Mouse (Mus musculus) midbrain, embryonic 15.5 days (tissue): ENCODE results near the gene Gpank1. TPM values are rescaled to one million over a fixed set of nuclear protein-coding genes. Genes with fewer than 3 reads are reported as not detected.
A peak's percentile ranks its signal among the peaks of the same experiment; 100 is the strongest.

Source experiments
- ATAC-seq: fragments of 200-750 bp; cut with Nextera tagmentation; replicated peaks from 2 replicates; pipeline ENCODE4 v1.8.0; 2017; ENCODE audit warnings: moderate TSS enrichment
- H3K27ac ChIP-seq: fragments of 300-500 bp; sonication (generic); 2 replicates; pipeline ENCODE4 v1.5.1; 2015; ENCODE audit warnings: mild to moderate bottlenecking, inconsistent platforms
- H3K27me3 ChIP-seq: fragments of 300-500 bp; sonication (generic); replicated peaks from 2 replicates; pipeline ENCODE4 v1.6.1; 2015; ENCODE audit warnings: inconsistent platforms
- H3K36me3 ChIP-seq: fragments of 300-500 bp; sonication (generic); replicated peaks from 2 replicates; pipeline ENCODE4 v1.6.1; 2015; ENCODE audit warnings: inconsistent platforms
- H3K4me1 ChIP-seq: fragments of 300-500 bp; sonication (generic); 2 replicates; pipeline ENCODE4 v1.6.1; 2015; ENCODE audit warnings: inconsistent platforms
- H3K4me2 ChIP-seq: fragments of 300-500 bp; sonication (generic); 2 replicates; pipeline ENCODE4 v1.6.1; 2015; ENCODE audit warnings: inconsistent platforms, mild to moderate bottlenecking, moderate library complexity
- H3K4me3 ChIP-seq: fragments of 300-500 bp; sonication (generic); 2 replicates; pipeline ENCODE4 v1.5.1; 2015; ENCODE audit warnings: mild to moderate bottlenecking, inconsistent platforms
- H3K9ac ChIP-seq: fragments of 300-500 bp; sonication (generic); 2 replicates; pipeline ENCODE4 v1.6.1; 2015; ENCODE audit warnings: mild to moderate bottlenecking, inconsistent platforms
- H3K9me3 ChIP-seq: fragments of 300-500 bp; sonication (generic); 2 replicates; pipeline ENCODE4 v1.6.1; 2016; ENCODE audit warnings: inconsistent platforms
- WGBS: fragments of 180-500 bp; shearing (Covaris S2); methylation state at CpG from one replicate; pipeline ENCODE4 v1.1.7; 2015; ENCODE audit warnings: mixed read lengths; 5-methylcytosine and 5-hydroxymethylcytosine counted together
- polyA plus RNA-seq: library from polyadenylated mRNA; unstranded; fragments of >200 nt; fragmentation: Nextera tagmentation; extraction: Ambion mirVana; gene quantifications from 2 replicates; pipeline ENCODE4 v1.2.1, GENCODE M21; 2015

The Gpank1 gene
- 25.9 and 28.9 TPM in 2 replicates for polyA plus RNA-seq

DNA sequence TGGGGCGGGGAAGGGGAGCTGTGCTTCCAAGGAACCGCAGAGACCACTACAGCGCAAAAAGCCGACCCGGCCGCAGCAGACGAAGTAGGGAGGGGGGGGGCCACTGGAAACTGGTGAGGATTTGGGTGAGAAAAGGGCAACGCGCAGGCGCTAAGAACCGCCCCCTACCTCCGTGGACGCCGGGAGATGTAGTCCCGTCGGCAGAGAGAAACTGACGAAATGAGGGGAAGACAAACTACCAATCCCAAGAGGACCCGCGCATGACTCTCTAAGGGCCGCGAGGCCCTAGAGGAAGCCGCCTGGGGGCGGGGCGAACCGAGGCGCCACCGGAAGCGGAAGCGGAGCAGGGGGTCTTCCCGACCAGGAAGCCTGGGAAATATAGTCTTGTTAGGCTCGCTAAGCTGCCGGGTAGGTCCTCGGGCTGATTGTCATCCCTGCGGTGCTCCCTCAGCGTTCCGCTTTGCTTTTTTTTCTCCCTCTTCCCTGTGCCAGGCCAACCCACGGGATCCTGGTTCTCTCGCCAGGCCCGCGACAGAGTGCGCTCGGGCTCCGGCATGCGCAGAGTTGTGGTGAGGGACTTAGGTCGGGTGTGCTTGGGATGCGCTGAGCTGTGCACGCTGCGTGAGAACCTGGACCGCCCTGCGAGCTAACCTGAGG is at the start of gene Gpank1:
Gpank1 (plus strand) TSS at position 313 of the 657 bp plus-strand sequence.
- Histone ChIP-seq H3K4me3 (peak within 1 kb of the TSS; percentile 77), H3K36me3 (peaks cover 27% of the 10 kb centered on the region), H3K9me3 (no peaks in the 10 kb centered on the region), H3K27ac (peak within 1 kb of the TSS; percentile 90), H3K9ac (peak within 1 kb of the TSS; percentile 84), H3K4me1 (peaks cover 32% of the 10 kb centered on the region), H3K27me3 (no peaks in the 10 kb centered on the region), H3K4me2 (peak within 1 kb of the TSS; percentile 92)
- ATAC-seq, result peak; percentile 94
- under 1% methylated on average over 50 of the region's 50 CpGs for WGBS

DNA sequence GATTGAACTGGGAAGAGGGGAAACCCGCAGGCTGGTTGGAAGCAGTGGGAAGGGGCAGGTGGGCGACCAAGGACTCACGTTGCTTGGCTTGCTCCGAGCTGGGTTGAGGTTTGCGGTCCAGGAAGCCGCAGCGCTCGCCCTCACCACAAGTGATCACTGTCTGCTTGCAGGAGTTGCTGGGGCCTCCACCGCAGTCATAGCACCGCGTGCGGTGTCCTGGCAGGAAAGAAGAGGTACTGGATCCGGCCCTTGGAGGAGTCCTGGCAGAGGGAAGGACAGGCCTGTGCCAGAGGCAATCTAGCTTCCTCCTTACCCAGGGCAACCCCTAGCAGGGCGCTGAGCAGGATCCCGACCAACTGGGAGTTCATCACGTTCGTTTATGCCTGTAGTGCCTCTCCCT is 47.2 kb upstream of the Gpank1 start:
- H3K4me3 ChIP-seq, result no peak overlapping the region
- no peak overlapping the region for H3K9ac ChIP-seq
- no peak for ATAC-seq
- no peak overlapping the region for H3K27ac ChIP-seq
- H3K9me3 ChIP-seq, result no peaks in the 10 kb centered on the region
- no peaks in the 10 kb centered on the region for H3K27me3 ChIP-seq
- no peak overlapping the region for H3K4me2 ChIP-seq
- H3K36me3 ChIP-seq, result no peaks in the 10 kb centered on the region
- peaks cover 11% of the 10 kb centered on the region; the same call in 1 of the 2 replicates for H3K4me1 ChIP-seq
- 57% methylated on average over 17 of the region's 17 CpGs for WGBS

DNA sequence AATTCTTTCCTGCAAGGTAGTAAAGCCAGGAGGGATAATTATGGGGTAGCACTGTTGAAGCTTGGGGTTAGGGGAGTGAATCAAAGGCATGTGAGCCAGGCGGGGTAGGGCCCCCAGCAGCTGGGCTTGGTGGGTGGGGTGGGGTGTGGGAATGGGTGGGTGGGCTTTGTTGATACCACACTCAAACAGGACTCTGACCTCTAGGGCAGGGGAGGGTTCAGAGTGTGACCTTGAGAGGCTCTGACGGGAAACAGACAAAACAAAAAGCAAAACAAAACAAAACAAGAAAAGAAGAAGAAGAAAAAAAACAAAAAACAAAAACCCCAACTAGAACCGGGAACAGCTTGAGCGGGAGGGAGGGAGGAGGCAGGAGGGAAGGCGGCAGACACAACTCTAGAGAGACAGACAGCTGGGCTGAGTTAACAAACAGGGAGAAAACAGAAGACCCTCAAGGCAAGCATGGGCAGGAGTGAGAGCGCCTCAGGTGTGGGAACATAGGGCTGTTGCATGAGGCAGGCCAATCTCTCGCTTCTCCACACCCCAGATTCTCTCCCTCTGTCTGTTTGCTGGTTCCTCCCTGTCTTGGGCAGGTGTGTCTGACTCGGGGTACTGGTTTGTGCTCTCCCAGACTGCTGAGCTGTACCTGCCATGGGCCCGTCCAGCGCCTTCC is 44.6 kb upstream of the Gpank1 start, which contains the start of gene Ly6g6e:
Ly6g6e (plus strand) TSS at position 396 of the 670 bp plus-strand sequence.
- H3K9me3 ChIP-seq, result no peaks in the 10 kb centered on the region
- H3K9ac ChIP-seq, result no peak within 1 kb of the TSS; the same call in 1 of the 2 replicates
- peak within 1 kb of the TSS; percentile 43 for H3K4me2 ChIP-seq
- no peaks in the 10 kb centered on the region for H3K36me3 ChIP-seq
- no peaks in the 10 kb centered on the region for H3K27me3 ChIP-seq
- 36% methylated on average over 10 of the region's 10 CpGs for WGBS
- no peak within 1 kb of the TSS for H3K27ac ChIP-seq
- ATAC-seq, result no peak
- peak within 1 kb of the TSS; percentile 21 for H3K4me3 ChIP-seq
- peaks cover 11% of the 10 kb centered on the region; the same call in 1 of the 2 replicates for H3K4me1 ChIP-seq

DNA sequence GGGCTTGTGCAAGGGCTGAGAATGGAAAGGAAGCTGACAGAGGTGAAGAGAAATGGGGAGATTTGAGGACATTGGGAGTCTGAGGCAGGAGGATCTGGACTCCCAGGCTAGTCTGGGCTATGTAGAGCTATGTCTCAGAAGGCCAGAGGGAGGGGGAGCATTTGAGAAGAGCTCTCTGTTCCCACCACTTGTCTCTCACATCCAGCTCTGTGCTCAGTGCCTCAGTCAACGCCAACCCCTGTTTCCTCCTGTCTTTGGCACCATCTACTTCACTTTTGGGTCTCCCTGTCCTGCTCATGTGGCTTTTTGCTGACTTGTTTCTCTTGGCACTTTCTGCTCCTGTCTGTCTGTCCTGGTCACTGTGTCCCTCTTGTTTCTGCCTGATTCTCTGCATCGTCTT is 44.0 kb upstream of the Gpank1 start:
- Histone ChIP-seq H3K27me3 (no peaks in the 10 kb centered on the region), H3K4me2 (peak overlapping the region; percentile 43; the same call in 1 of the 2 replicates), H3K27ac (no peak overlapping the region), H3K36me3 (no peaks in the 10 kb centered on the region), H3K9me3 (no peaks in the 10 kb centered on the region), H3K9ac (no peak overlapping the region), H3K4me1 (peaks cover 11% of the 10 kb centered on the region; the same call in 1 of the 2 replicates), H3K4me3 (peak overlapping the region; percentile 21; the same call in 1 of the 2 replicates)
- no peak for ATAC-seq
- 41% methylated on average over 2 of the region's 2 CpGs for WGBS

DNA sequence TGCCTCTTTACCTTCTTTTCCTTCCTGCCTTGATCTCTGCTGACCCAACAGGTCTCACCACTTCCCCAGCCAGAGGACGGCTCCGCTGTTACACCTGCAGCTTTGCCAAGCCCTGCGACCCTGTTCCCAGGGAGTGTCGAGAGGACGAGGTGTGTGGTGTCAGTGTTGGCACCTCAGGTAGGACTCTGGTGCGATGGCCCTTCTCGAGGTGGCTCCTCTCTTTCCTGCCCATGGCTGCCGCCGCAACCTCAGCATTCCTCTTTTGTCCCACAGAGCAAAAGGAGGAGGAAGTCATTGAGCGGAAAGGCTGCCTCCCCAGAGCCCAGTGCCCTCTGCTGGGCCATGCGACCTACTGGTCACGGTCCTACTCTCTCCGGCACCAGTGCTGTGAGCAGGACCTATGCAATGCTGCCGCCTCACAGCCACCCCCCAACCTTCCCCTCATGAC is 43.4 kb upstream of the Gpank1 start, which contains the start of gene Ly6g6d:
Ly6g6d (minus strand) TSS at position 280 of the 448 bp plus-strand sequence.
- H3K9ac ChIP-seq, result no peak within 1 kb of the TSS; the same call in 1 of the 2 replicates

DNA sequence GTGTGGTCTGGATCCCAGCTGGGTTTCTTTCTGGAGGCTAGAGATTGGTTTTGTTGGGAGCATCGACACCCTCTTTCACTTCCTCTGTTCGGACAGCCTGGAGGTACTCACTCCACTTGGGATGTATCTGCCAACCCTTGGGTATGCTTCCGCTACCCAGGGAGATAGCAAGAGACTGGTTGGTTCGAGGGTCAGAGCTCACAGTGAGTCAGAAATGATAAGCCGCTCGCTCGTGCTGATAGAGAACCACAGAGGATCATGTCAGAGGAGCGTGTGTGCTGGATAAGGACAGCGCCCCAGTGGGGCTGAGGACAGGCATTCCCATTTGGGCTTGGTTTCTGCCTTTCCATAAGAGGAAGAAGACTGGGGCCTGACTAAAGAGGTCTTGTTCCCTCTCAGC is 41.5 kb upstream of the Gpank1 start:
- ATAC-seq, result no peak
- Histone ChIP-seq H3K27me3 (no peaks in the 10 kb centered on the region), H3K9ac (no peak overlapping the region), H3K4me3 (no peak overlapping the region), H3K27ac (no peak overlapping the region), H3K4me2 (no peak overlapping the region), H3K4me1 (peaks cover 11% of the 10 kb centered on the region; the same call in 1 of the 2 replicates), H3K36me3 (no peaks in the 10 kb centered on the region), H3K9me3 (no peaks in the 10 kb centered on the region)
- WGBS, result 72% methylated on average over 9 of the region's 9 CpGs

More for the DNA sequence above, 43.4 kb upstream of the Gpank1 start, which contains the start of gene Ly6g6d:
- WGBS, result 9% methylated on average over 14 of the region's 14 CpGs
- Histone ChIP-seq H3K9me3 (no peaks in the 10 kb centered on the region), H3K4me3 (peak within 1 kb of the TSS; percentile 21), H3K27ac (no peak within 1 kb of the TSS), H3K4me1 (peaks cover 11% of the 10 kb centered on the region; the same call in 1 of the 2 replicates), H3K27me3 (no peaks in the 10 kb centered on the region), H3K36me3 (no peaks in the 10 kb centered on the region), H3K4me2 (peak within 1 kb of the TSS; percentile 43)
- ATAC-seq, result 0 out of 2 replicates have a peak, but pooled peaks have one; percentile 37

DNA sequence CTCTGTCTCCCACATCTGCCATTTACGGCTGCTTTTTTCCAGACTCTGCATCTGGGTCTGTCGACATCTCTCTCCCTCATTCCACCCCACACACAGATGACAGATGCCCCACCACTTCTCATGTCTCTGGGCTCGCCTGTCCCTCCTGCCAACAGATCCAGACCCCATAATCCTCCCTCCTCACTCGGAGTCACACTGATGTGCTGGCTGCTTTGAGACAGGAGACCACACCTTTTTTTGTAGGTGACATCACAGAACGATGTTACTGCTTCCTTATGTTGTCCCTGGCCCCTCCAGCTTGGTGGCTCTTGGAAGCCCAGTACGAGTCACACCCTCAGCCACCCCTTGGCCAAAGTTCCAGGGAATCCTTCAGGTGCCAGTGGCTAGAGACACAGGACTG is 41.0 kb upstream of the Gpank1 start:
- WGBS, result 62% methylated on average over 6 of the region's 6 CpGs
- no peaks in the 10 kb centered on the region for H3K9me3 ChIP-seq
- peaks cover 11% of the 10 kb centered on the region; the same call in 1 of the 2 replicates for H3K4me1 ChIP-seq
- H3K36me3 ChIP-seq, result no peaks in the 10 kb centered on the region
- H3K27ac ChIP-seq, result no peak overlapping the region
- ATAC-seq, result no peak
- no peak overlapping the region for H3K9ac ChIP-seq
- H3K27me3 ChIP-seq, result no peaks in the 10 kb centered on the region
- no peak overlapping the region for H3K4me2 ChIP-seq
- H3K4me3 ChIP-seq, result no peak overlapping the region

DNA sequence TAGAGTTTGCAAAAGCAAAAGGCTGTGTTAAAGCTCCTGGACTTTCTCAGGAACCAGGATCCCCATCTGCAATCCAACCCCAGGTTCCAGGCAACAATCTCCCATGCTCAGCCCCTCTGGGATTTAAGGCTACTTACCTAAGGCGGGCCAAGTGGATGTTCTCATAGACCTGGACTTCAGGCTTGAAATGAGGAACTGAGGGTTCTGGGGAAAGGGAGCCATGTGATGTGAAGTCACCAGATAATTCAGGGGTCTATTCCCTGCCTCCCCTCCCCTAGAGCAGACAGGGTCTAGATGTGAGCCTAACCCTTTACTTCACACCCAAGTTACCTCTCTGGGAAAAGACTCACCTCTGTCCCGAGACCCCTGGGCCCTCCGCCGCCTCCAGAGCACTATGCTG is 40.5 kb upstream of the Gpank1 start:
- no peak overlapping the region for H3K27ac ChIP-seq
- H3K4me3 ChIP-seq, result no peak overlapping the region
- H3K4me2 ChIP-seq, result no peak overlapping the region
- no peak overlapping the region for H3K9ac ChIP-seq
- H3K36me3 ChIP-seq, result no peaks in the 10 kb centered on the region
- H3K9me3 ChIP-seq, result no peaks in the 10 kb centered on the region
- ATAC-seq, result no peak
- H3K27me3 ChIP-seq, result no peaks in the 10 kb centered on the region
- H3K4me1 ChIP-seq, result peaks cover 11% of the 10 kb centered on the region; the same call in 1 of the 2 replicates
- WGBS, result 87% methylated on average over 4 of the region's 4 CpGs

DNA sequence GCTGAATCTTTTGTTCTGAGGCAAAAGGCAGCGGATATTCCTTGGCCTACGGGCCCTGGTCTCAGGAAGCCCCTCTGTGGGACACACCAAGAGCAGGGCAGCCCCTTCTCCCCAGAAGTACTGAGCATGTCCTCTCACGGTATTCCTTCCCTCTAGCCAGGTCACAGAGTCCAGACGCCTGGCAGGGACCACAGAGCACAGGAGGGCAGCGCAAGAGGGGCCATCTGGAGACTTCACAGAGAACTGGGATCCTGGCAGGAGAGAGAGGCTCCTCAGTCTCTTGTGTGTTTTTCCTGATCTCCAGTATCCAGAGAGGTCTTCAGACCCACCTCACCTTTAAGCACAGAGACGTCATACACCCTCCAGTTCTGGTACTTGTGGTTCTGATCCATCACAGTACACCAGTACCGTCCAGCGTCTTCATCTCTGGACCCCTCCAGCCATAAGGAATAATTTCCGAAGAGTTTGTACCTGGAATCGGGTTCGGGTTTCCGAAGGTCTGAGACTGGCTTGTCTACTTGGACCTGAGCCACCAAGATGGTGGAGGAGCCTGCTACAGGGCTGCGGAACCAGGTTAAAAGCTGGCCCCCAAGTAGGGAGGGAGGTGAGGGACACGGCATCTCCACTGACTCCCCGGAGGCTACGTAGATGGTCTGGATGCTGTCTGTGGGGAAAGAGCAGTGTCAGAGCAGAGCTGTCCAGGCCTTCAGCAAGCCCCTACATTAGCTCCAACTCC is 38.2 kb upstream of the Gpank1 start:
- Histone ChIP-seq H3K4me1 (peaks cover under 1% of the 10 kb centered on the region; the same call in 1 of the 2 replicates), H3K27me3 (no peaks in the 10 kb centered on the region), H3K9me3 (no peaks in the 10 kb centered on the region), H3K27ac (no peak overlapping the region), H3K36me3 (no peaks in the 10 kb centered on the region), H3K4me3 (no peak overlapping the region), H3K4me2 (no peak overlapping the region), H3K9ac (no peak overlapping the region)
- no peak for ATAC-seq
- 83% methylated on average over 16 of the region's 16 CpGs for WGBS

DNA sequence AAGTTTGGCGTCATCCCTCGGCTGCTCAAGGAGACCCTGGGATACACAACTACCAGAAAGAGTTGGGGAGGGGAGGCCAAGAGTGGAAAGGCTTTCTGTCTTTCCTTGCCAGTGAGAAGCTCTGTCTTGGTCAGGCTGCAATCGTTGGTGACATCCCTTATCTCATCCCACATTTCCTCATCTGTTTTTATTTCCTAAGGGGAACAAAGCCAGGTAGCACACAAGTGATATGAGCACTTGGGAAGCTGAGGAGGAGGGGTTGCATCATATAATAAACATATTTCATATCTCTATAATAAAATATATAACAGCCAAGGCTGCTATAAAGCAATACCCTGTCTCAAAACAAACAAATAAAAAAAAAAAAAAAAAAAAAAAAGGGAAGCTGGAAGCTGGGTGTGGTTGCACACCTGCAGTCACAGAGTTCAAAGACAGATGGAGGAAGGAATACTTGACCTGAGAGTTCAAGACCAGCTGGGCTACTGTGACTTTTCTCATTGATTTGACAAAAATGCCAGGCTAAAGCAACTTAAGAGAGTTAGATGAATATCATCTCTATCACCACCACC is 37.2 kb upstream of the Gpank1 start:
- ATAC-seq, result no peak
- no peak overlapping the region for H3K27ac ChIP-seq

DNA sequence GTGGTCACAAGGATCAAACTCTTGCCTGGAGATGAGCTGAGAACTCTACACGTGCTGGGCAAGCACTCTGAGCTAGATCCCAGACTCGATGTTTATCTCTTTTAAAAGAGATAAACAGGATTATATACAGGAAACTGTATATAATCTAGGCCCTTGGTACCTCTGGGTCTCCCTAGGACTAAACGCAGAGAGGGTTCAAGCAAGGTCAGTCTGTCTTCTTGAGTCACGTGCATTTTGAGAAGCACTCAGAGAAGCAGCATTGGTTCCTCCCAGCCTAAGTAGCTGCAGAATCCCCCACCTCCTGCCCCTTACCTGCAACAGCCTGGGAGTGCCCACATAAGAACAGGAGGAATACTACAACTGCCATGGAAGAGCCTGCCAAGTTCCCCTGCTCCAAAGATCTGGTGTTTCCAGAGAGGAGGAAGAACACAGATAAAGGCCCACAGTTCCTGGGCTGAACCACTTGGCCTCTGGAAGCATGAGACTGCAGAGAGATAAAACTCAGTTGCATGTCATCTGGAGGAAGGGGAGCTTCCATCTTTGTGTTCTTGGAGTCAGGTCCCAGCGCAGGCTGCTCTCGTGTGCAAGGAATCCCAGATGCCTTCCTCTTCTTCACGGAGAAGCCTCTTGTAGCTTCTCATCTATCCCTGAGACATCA is 35.9 kb upstream of the Gpank1 start, which contains the start of gene Ly6g6f:
Ly6g6f (minus strand) TSS at position 403 of the 658 bp plus-strand sequence.
- Histone ChIP-seq H3K9me3 (no peaks in the 10 kb centered on the region), H3K9ac (no peak within 1 kb of the TSS), H3K4me2 (no peak within 1 kb of the TSS), H3K4me3 (no peak within 1 kb of the TSS), H3K27ac (no peak within 1 kb of the TSS), H3K4me1 (peaks cover 7% of the 10 kb centered on the region), H3K27me3 (no peaks in the 10 kb centered on the region), H3K36me3 (no peaks in the 10 kb centered on the region)
- WGBS, result 86% methylated on average over 7 of the region's 7 CpGs
- ATAC-seq, result no peak

More for the DNA sequence above, 37.2 kb upstream of the Gpank1 start:
- no peaks in the 10 kb centered on the region for H3K9me3 ChIP-seq
- no peaks in the 10 kb centered on the region for H3K4me1 ChIP-seq
- H3K36me3 ChIP-seq, result no peaks in the 10 kb centered on the region
- H3K9ac ChIP-seq, result no peak overlapping the region
- no peaks in the 10 kb centered on the region for H3K27me3 ChIP-seq
- WGBS, result 85% methylated on average over 3 of the region's 3 CpGs
- no peak overlapping the region for H3K4me2 ChIP-seq
- H3K4me3 ChIP-seq, result no peak overlapping the region
